24 mouse cellular contexts compared by ENCODE assay signal in the genomic region with DNA sequence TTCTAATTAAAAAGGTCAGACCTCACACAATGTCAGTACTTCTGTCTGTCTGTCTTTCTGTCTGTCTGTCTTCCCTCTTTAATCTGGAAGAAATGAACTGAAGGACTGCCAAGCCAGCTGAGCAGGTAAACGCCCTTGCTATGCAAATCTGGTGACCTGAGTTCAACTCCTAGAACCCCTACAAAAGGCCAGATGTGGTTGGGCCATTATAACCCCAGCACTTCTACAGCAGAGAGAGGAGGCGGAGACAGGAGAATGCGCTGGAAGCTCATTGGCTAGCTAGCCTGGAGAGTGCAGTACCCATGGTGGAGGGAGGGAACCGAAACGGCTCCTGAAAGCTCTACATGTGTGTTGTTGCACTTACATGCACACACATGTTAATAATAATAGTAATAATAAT.
DNase-seq lines count a peak whose midpoint lies in the region; TF ChIP-seq lines count a peak whose summit lies in the region.
"Had no signal": no experiment of that assay in that cellular context is flagged by ENCODE, and none has a peak within 500 bp of the region (broad histone marks: within the 10 kb centered on the region; RNA-seq: fewer than 3 reads in every experiment).

No protein-coding gene starts in this region.

- H3K27me3 ChIP-seq in testis, adult 2 months (ENCODE audit: control insufficient read depth, insufficient read depth, low read length) = no peaks in the 10 kb centered on the region
- H3K27me3 ChIP-seq in heart, embryonic 10.5 days (ENCODE audit: insufficient read depth, poor library complexity, severe bottlenecking) = no peaks in the 10 kb centered on the region
- H3K27me3 ChIP-seq: embryonic facial prominence, embryonic 12.5 days; forebrain, embryonic 13.5 days; forebrain, embryonic 15.5 days; Patski had no signal

- H3K4me1 ChIP-seq in testis, adult 2 months (ENCODE audit: control insufficient read depth, insufficient read depth, low read length) = peaks cover 2% of the 10 kb centered on the region; the same call in 1 of the 2 replicates
- H3K4me1 ChIP-seq in heart, embryonic 10.5 days = peaks cover 24% of the 10 kb centered on the region
- H3K4me1 ChIP-seq: embryonic facial prominence, embryonic 12.5 days; forebrain, embryonic 13.5 days; forebrain, embryonic 15.5 days had no signal

- H3K4me3 ChIP-seq in testis, adult 2 months (ENCODE audit: control insufficient read depth, low read depth, low read length) = peak overlapping the region; percentile 54
- no peak overlapping the region for H3K4me3 ChIP-seq in heart, embryonic 10.5 days
- H3K4me3 ChIP-seq: embryonic facial prominence, embryonic 10.5 days; embryonic facial prominence, embryonic 12.5 days; forebrain, embryonic 13.5 days; forebrain, embryonic 15.5 days had no signal

- no peak for TF ChIP-seq POLR2A in testis, adult 2 months (IDR thresholded peaks at IDR 0.05; ENCODE audit: control insufficient read depth, low read depth, low read length)

- no peak for DNase-seq in testis, postnatal 14 days (ENCODE audit: low spot score)
- DNase-seq in ES-CJ7 (ENCODE audit: low read depth, low spot score) (peak; percentile 76), R1 (ENCODE audit: low read depth, low spot score) (peak; percentile 85), ZHBTc4 (ENCODE audit: low read depth, low spot score) (peak; percentile 88)
- no peak for DNase-seq in ovary, postnatal 36 days (ENCODE audit: low spot score)
- DNase-seq in heart, embryonic 10.5 days (ENCODE audit: low spot score) = no peak
- no peak for DNase-seq in cerebellum, adult 8-10 months
- DNase-seq: adrenal gland, adult 2 months; adrenal gland, postnatal 10 days; adrenal gland, postnatal 25 days; B cell, adult 2 months; cerebellum, adult 11 months; cerebellum, adult 18-20 months; cerebellum, adult 9-10 months; cerebellum, postnatal 10 days; cerebellum, postnatal 25 days; forebrain, postnatal 0 days had no signal

- H3K36me3 ChIP-seq in testis, adult 2 months (ENCODE audit: control insufficient read depth, insufficient read depth, low read length) = no peaks in the 10 kb centered on the region
- no peaks in the 10 kb centered on the region for H3K36me3 ChIP-seq in heart, embryonic 10.5 days
- H3K36me3 ChIP-seq: embryonic facial prominence, embryonic 10.5 days; embryonic facial prominence, embryonic 12.5 days; forebrain, embryonic 15.5 days; G1E had no signal

- WGBS in heart, embryonic 10.5 days = 90% methylated on average over 5 of the region's 5 CpGs

- no peak overlapping the region for H3K27ac ChIP-seq in testis, adult 2 months (ENCODE audit: control insufficient read depth, insufficient read depth, low read depth, low read length)
- no peak overlapping the region for H3K27ac ChIP-seq in heart, embryonic 10.5 days
- H3K27ac ChIP-seq: embryonic facial prominence, embryonic 10.5 days; embryonic facial prominence, embryonic 12.5 days; forebrain, embryonic 13.5 days; forebrain, embryonic 15.5 days had no signal

- H3K9me3 ChIP-seq in heart, embryonic 10.5 days = no peaks in the 10 kb centered on the region
- H3K9me3 ChIP-seq: embryonic facial prominence, embryonic 10.5 days; embryonic facial prominence, embryonic 12.5 days; forebrain, embryonic 13.5 days; forebrain, embryonic 15.5 days had no signal

- no peak for TF ChIP-seq CTCF in testis, adult 2 months (IDR thresholded peaks at IDR 0.05; ENCODE audit: control insufficient read depth, insufficient read depth, insufficient replicate concordance, low read depth, low read length)

Comparison
In these comparisons a context has a peak if more than half of its experiments do, and no peak if none do; other contexts are left out.
1. DNase-seq: peak in ES-CJ7 (single experiment), R1 (single experiment) and ZHBTc4 (single experiment); none in testis, postnatal 14 days (single experiment), ovary, postnatal 36 days (single experiment), heart, embryonic 10.5 days (single experiment) and cerebellum, adult 8-10 months (single experiment).